Mouse (Mus musculus): ENCODE measurements around the gene Tmem121.

- TF ChIP-seq CTCF (IDR thresholded peaks at IDR 0.05; ENCODE audit: insufficient read depth, low read depth, low read length) = no peak
- TF ChIP-seq POLR2A (IDR thresholded peaks at IDR 0.05; ENCODE audit: insufficient read depth, low read depth, low read length) = no peak
These were observed 44.9 kb upstream of the Tmem121 start for GRCm38 (mm10) chr12:113140616-113141411.
